Mouse (Mus musculus) heart, adult 9 months (tissue): ENCODE data around the gene Tmem110.

Experiments
- DNase-seq, 2 experiments: peaks; one replicate each; pipeline ENCODE4 v3.0.0; 2022; ENCODE audit warnings: low spot score in 2 of 2

Tmem110 gene

DNA sequence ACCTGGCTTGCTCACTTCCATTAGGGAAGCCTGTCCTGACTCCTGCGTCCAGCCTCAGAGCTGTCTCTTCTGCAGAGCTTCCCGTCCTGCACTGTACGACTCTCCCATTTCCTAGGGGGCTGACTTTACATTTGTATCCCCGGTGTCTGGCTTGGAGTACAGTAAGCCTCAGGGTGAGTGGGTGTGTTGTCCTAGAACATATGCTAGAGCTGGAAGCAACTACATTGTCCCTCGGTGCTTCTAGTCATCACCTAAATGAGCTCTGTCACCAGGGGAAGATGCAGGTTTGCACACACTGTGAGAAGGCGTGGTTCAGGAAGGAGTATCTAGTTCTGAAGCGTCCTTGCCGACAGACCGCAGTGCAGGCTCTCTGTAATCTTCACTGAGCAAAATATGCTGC, 37.0 kb downstream of the Tmem110 start:
- no peak for DNase-seq

GRCm38 (mm10) chr14:30865311-30865710, 39.9 kb downstream of the Tmem110 start:
- DNase-seq, result no peak

DNA sequence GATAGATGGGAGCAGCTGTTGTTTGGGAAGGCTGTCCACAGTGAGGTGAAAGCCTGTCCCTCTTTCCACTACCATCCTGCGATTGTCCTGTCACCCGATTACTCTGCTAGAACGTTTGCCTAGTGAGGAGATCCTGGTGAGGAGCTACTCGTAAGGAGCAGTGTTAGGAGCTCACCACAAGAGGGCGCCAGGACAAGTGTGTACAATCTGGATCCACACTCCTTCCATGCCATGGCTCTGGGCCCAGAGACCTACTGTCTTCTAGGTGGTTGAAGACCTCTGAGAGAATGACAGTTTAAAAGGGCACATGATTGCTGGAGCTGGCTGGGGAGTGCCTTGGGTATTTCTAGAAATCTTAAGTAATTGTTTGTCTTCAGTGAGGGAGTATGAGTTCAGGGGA, 41.7 kb downstream of the Tmem110 start:
- peak; percentile 53 to 79 for DNase-seq

DNA sequence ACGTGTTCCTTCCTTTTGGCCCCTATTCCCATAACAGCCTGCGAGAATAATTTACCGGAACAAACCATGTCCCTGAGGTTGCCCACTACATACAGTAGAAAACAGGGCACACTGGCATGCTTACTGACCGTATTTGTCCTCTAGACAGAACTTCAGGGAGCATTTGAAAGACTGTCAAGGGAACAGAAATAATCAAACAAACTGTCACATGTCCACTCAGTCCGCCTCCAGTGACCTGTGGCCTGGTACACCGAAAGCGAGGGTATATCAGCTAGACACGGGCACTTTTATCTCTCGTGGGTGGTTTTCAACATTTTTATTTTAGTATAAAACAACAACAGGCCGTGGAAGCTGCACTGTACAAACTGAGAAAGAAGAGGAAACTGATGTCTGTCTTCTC, 43.4 kb downstream of the Tmem110 start:
- DNase-seq, result no peak

GRCm38 (mm10) chr14:30869391-30869801, 44.0 kb downstream of the Tmem110 start:
- peak; percentile 66 to 84 for DNase-seq

DNA sequence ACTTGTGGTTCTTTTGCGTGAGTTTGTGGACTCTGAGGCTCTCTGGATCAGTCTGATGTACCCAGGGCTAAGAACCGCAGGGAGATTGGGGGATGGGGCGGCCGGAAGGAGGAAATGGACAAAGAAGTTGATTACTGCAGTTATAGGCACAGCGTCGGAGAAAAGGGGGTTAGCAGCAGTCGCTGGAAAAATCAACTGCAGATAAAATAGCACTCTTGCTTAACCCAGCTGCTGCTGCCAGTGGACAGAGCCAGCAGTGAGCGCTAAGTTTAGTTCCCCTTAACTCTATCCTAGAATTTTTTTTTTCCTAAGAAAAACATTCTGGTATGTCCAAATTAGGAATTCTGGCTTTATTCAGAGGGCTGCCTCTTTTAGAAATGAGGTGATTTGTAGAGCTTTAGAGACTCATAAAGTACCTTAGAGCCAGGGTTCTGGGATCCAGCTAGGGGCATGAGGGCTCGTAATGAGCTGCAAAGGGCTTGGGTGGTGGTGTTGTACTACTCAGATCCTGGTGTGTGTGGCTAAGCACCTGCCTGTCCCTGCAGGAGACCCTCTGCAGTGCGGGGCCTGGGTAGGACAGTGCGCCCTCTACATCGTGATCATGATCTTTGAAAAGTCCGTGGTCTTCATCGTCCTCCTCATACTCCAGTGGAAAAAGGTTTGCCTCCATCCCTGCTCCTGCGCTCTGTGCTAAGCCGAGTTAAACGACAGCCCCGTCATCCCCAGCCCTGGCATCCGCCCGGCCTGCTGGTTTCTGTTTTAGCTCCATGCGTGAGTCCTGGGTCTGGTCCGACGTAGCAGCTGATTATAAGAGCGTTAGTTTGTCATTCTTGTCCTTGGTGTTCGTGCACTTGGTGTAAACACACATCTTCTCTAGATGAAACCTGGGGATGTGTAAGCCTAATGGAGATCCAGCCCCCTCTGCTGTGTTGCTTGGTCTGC, 45.1 kb downstream of the Tmem110 start:
- peak; percentile 60 to 64 for DNase-seq

- DNase-seq, result no peak
These were observed 48.8 kb downstream of the Tmem110 start for GRCm38 (mm10) chr14:30874095-30874700.

- DNase-seq, result no peak
These were observed 49.9 kb downstream of the Tmem110 start for GRCm38 (mm10) chr14:30875130-30875865.

GRCm38 (mm10) chr14:30875955-30876354, 50.6 kb downstream of the Tmem110 start:
- DNase-seq, result no peak

DNA sequence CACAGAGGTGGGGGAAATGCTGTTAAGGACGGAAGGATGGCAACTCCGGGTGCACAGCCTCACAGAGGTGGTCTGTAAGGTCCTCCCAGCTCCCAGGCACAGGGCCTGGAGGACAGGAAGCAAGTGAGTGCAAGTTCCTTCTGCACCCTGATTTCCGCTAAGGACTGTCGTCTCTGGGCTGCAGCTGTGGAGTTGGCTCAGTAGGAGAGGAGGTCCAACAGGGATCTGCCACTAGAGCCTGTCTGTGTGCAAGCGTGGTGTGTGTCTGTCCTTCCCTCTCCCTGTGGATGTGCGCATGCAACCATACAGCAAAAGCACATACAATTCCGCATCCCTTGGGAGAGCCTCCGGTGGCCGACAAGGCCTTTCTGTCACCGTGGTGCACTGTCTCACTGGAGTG, 51.1 kb downstream of the Tmem110 start:
- no peak for DNase-seq

- DNase-seq, result no peak
These were observed 52.4 kb downstream of the Tmem110 start for GRCm38 (mm10) chr14:30877827-30878226.

DNA sequence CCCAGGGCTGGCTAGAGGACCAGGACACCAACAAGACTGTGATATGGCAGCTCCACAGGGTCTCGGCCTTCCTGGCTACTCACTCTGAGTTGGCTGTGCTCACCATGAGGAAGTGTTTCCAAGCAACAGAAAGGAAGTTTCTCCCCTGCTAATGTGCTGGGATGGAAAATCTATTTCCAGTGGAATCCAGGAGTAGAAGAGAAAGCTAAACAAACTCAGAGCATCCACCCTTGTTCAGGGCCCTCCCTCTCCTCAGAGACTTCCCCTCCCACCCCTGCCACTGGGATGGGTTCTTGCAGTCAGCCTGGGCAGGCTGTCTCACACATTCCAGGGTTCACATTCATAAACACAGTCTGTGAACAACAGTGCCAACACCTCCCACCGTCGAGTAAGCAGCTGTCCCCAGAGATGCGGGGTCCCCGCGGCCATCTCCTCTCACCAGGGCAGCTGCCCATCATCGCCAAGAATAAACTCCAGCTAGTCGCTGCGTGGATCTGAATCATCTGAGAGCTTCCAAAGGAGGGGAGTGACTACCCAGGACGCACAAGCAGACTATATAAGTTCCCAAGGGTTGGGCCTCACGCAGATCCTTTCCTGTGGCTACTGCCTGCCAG, 53.7 kb downstream of the Tmem110 start, which contains the start of gene Mustn1:
Gene Mustn1, plus strand, starts transcription at position 243 of the 614 bp plus-strand sequence.
- DNase-seq, result peak; percentile 78 to 91

DNA sequence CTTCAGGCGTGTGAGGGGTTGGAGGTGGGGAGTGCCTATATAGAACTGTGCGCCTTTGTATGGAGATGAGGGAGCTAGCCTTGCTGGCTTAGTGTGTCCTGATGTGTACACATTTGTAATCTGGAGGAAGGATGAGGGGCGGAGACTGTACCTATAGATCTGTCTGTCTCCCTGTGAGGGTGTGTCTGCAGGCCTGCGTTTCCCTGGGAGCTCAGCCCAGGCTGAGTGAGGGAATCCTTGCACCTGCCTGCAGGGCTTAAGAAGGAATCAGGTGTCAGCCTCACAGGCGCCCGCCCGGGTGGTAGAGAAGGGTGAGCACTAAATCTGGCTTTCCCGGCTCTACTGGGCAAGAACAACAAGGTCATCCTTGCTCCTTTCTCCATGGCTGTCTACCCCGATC, 54.4 kb downstream of the Tmem110 start:
- no peak for DNase-seq

- no peak for DNase-seq
These were observed 54.9 kb downstream of the Tmem110 start for GRCm38 (mm10) chr14:30880251-30880650.

- peak in 1 of 2 experiments; percentile 67 for DNase-seq
These were observed 55.7 kb downstream of the Tmem110 start for GRCm38 (mm10) chr14:30880811-30881717.

GRCm38 (mm10) chr14:30881718-30882108, 56.3 kb downstream of the Tmem110 start:
- DNase-seq, result no peak

GRCm38 (mm10) chr14:30885298-30885697, 59.9 kb downstream of the Tmem110 start:
- no peak for DNase-seq

- DNase-seq, result no peak
These were observed 60.8 kb downstream of the Tmem110 start, which contains the start of gene Itih4 for GRCm38 (mm10) chr14:30886204-30886603. Itih4 (plus strand) TSS chr14:30886476.

- DNase-seq, result peak; percentile 64 to 67
These were observed 62.9 kb downstream of the Tmem110 start for GRCm38 (mm10) chr14:30888271-30888732.

DNA sequence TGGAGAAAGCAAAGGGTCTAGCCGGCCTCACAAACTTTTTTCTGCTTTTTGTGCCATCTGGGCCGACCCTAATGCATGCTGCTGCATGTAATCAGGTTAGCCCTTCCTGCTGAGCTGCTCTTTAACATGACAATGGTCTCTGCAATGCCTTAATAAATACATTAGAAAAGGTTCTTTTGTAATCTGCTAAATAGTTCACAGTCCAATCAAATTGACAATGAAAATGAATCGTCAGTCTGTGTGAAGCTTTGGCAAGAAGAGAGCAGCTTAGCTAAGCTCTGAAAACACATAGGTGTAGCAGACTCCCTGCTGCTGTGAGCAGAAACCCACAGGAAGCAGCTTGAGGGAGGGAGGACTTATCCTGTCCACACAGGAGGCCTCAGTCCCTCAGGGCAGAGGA, 74.6 kb downstream of the Tmem110 start:
- DNase-seq, result no peak
